Mouse (Mus musculus): ENCODE measurements around the gene Glb1l2. TPM values are rescaled to one million over a fixed set of nuclear protein-coding genes. Genes with fewer than 3 reads are reported as not detected.

Gene Glb1l2
- polyA plus RNA-seq, 1 experiment, result not detected

DNA sequence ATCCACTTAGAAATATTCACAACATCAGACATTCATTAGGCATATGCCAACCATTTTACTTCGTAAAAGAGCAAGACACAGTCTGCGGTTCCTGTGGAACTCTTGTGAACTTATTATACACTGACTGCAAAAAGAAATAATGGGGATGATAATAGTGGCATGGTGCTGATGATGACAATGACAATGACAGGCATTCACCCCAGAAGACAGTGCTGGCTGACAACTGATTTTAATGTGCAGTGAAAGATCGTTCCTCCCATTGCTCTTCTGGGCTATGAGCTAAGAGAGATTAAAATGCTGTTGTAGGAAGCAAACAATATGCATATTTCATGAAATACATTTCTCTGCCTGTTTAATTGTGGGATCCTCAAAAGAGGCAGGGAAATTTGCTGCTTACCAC, 80.6 kb downstream of the Glb1l2 start:
- Histone ChIP-seq H3K27ac (ENCODE audit: control insufficient read depth, insufficient read depth, low read depth, low read length, poor library complexity) (no peak overlapping the region), H3K4me1 (ENCODE audit: control insufficient read depth, insufficient read depth, low read length) (no peaks in the 10 kb centered on the region), H3K4me3 (replicated peaks; ENCODE audit: control insufficient read depth, low read depth, low read length) (no peak overlapping the region)
- TF ChIP-seq CTCF (IDR thresholded peaks at IDR 0.05; ENCODE audit: control insufficient read depth, insufficient read depth, low read length), result no peak
- no peak for TF ChIP-seq POLR2A (IDR thresholded peaks at IDR 0.05; ENCODE audit: borderline replicate concordance, control insufficient read depth, low read depth, low read length)
- WGBS, result 80% methylated on average over 3 of the region's 3 CpGs

DNA sequence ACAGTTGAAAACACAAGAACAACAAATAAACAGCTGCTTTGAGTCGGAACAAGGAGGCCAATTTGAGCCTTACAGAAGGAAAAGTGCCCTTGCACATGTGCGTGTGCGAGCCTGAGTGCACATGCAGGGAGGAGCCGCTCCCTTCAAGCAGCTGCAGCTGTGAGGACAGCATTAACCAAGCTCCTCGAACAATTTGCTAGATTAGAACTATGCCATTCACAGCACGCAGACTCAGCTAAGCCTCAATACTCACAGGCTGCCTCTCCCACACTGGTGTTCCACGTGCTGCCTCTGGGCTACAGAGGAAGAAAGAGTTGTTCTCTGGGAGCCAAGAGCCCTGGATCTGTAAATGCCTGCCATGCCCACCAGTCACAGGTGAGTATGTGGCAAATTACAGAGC, 84.5 kb downstream of the Glb1l2 start:
- Histone ChIP-seq H3K4me1 (ENCODE audit: control insufficient read depth, insufficient read depth, low read length) (no peaks in the 10 kb centered on the region), H3K4me3 (replicated peaks; ENCODE audit: control insufficient read depth, low read depth, low read length) (no peak overlapping the region), H3K27ac (ENCODE audit: control insufficient read depth, insufficient read depth, low read depth, low read length, poor library complexity) (no peak overlapping the region)
- no peak for TF ChIP-seq CTCF (IDR thresholded peaks at IDR 0.05; ENCODE audit: control insufficient read depth, insufficient read depth, low read length)
- TF ChIP-seq POLR2A (IDR thresholded peaks at IDR 0.05; ENCODE audit: borderline replicate concordance, control insufficient read depth, low read depth, low read length), result no peak
- 73% methylated on average over 7 of the region's 7 CpGs for WGBS

DNA sequence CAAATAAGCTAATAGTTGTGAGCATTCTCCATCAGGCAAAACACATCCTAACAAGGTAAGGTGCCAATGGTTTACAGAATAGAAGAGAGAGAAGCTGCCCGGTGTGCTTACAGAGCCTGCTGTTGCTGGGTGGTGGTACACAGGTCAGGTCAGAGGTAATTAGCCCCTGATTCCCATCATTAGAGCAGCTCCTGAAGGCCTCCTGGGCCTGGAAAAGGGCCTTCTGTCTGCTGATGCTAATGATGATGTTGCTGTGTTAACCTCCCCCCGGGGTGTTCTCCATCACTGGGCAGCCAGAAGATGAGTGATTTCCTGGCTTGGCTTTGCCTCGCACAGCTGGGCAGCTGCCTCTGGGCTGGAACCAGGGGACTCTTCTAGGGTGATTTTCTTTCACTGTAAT, 87.9 kb downstream of the Glb1l2 start:
- H3K27ac ChIP-seq (ENCODE audit: control insufficient read depth, insufficient read depth, low read depth, low read length, poor library complexity), result no peak overlapping the region
- WGBS, result 71% methylated on average over 3 of the region's 3 CpGs
- no peaks in the 10 kb centered on the region for H3K4me1 ChIP-seq (ENCODE audit: control insufficient read depth, insufficient read depth, low read length)
- no peak for TF ChIP-seq CTCF (IDR thresholded peaks at IDR 0.05; ENCODE audit: control insufficient read depth, insufficient read depth, low read length)
- TF ChIP-seq POLR2A (IDR thresholded peaks at IDR 0.05; ENCODE audit: borderline replicate concordance, control insufficient read depth, low read depth, low read length), result no peak
- H3K4me3 ChIP-seq (replicated peaks; ENCODE audit: control insufficient read depth, low read depth, low read length), result no peak overlapping the region

Other genes with a start within 250 kb of the Glb1l2 start
- gene B3gat1, start 72.7 kb downstream of the Glb1l2 start, polyA plus RNA-seq (2011; ENCODE audit: insufficient read depth, insufficient read length, low replicate concordance, missing spikeins), result not detected in 2 replicates
- gene Glb1l3, start 54.4 kb upstream of the Glb1l2 start, polyA plus RNA-seq (2011; ENCODE audit: insufficient read depth, insufficient read length, low replicate concordance, missing spikeins), result not detected in 2 replicates
- gene Gm1110, start 116.6 kb upstream of the Glb1l2 start, polyA plus RNA-seq (2011; ENCODE audit: insufficient read depth, insufficient read length, low replicate concordance, missing spikeins), result not detected in 2 replicates
- gene Acad8, start 193.1 kb upstream of the Glb1l2 start, polyA plus RNA-seq (2011; ENCODE audit: insufficient read depth, insufficient read length, low replicate concordance, missing spikeins), result 5.5 and 12.0 TPM in 2 replicates
- gene Thyn1, start 193.2 kb upstream of the Glb1l2 start, polyA plus RNA-seq (2011; ENCODE audit: insufficient read depth, insufficient read length, low replicate concordance, missing spikeins), result 23.6 and 42.5 TPM in 2 replicates
- 6.6 and 17.7 TPM in 2 replicates for gene Vps26b, start 223.6 kb upstream of the Glb1l2 start, polyA plus RNA-seq (2011; ENCODE audit: insufficient read depth, insufficient read length, low replicate concordance, missing spikeins)
- 25.6 and 32.8 TPM in 2 replicates for gene Ncapd3, start 223.7 kb upstream of the Glb1l2 start, polyA plus RNA-seq (2011; ENCODE audit: insufficient read depth, insufficient read length, low replicate concordance, missing spikeins)